Mouse (Mus musculus): Measurements from ENCODE around the gene Ncam1. TPM values are rescaled to one million over a fixed set of nuclear protein-coding genes. Genes with fewer than 3 reads are reported as not detected.
A peak's percentile ranks its signal among the peaks of the same experiment; 100 is the strongest.

The Ncam1 gene
- polyA plus RNA-seq, 1 experiment from 2014 or later, result 2.0 TPM

- no peak overlapping the region for H3K9ac ChIP-seq (replicated peaks)
- H3K4me2 ChIP-seq (ENCODE audit: low read depth, low read length), result no peak overlapping the region
- no peaks in the 10 kb centered on the region for H3K9me3 ChIP-seq (ENCODE audit: low read length)
- no peak overlapping the region for H3K4me3 ChIP-seq (ENCODE audit: low read depth, low read length)
- no peaks in the 10 kb centered on the region for H3K4me1 ChIP-seq (ENCODE audit: insufficient read depth)
- no peak for ATAC-seq
- no peak overlapping the region for H3K27ac ChIP-seq (ENCODE audit: low read depth)
- H3K36me3 ChIP-seq (replicated peaks; ENCODE audit: insufficient read depth, low read length), result no peaks in the 10 kb centered on the region
- no peaks in the 10 kb centered on the region for H3K27me3 ChIP-seq (ENCODE audit: insufficient read depth, low read length)
- WGBS (ENCODE audit: insufficient replicate concordance), result 50% methylated on average over 3 of the region's 3 CpGs
- DNase-seq, result no peak
- no peak for TF ChIP-seq CTCF (IDR thresholded peaks at IDR 0.05; ENCODE audit: low read depth)
- no peak for TF ChIP-seq EP300 (IDR thresholded peaks at IDR 0.05; ENCODE audit: low read depth)
These were observed 69.2 kb downstream of the Ncam1 start for GRCm38 (mm10) chr9:49729479-49729878.

- DNase-seq (no peak), ATAC-seq (no peak)
- H3K9me3 ChIP-seq (ENCODE audit: low read length), result no peaks in the 10 kb centered on the region
- no peaks in the 10 kb centered on the region for H3K4me1 ChIP-seq (ENCODE audit: insufficient read depth)
- no peaks in the 10 kb centered on the region for H3K36me3 ChIP-seq (replicated peaks; ENCODE audit: insufficient read depth, low read length)
- H3K27me3 ChIP-seq (ENCODE audit: insufficient read depth, low read length), result no peaks in the 10 kb centered on the region
- no peak overlapping the region for H3K4me3 ChIP-seq (ENCODE audit: low read depth, low read length)
- no peak overlapping the region for H3K9ac ChIP-seq (replicated peaks)
- WGBS (ENCODE audit: insufficient replicate concordance), result 69% methylated on average over 8 of the region's 8 CpGs
- H3K27ac ChIP-seq (ENCODE audit: low read depth), result no peak overlapping the region
- H3K4me2 ChIP-seq (ENCODE audit: low read depth, low read length), result no peak overlapping the region
- TF ChIP-seq CTCF (IDR thresholded peaks at IDR 0.05; ENCODE audit: low read depth) (no peak), EP300 (IDR thresholded peaks at IDR 0.05; ENCODE audit: low read depth) (no peak)
These were observed 70.5 kb downstream of the Ncam1 start for GRCm38 (mm10) chr9:49728211-49728610.

DNA sequence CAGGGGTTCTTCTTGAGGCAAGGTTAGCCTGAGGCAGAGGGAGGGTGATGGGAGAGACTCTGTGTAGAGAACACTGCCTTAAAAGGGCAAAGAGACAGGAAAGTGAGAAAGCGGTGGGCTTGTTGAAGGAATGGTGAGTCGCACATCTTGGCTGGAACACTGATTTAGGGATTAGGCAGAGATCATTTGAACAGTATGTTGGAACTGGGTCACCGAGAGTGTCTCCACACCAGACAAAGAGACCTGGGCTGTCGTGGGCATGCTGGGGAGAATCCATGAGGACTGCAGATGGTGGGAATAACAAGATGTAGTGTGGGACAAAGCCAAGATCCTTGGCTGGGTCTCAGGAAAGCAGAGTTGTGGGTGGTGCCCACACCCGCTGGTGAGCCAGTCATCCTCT is 76.0 kb downstream of the Ncam1 start:
- Histone ChIP-seq H3K36me3 (replicated peaks; ENCODE audit: insufficient read depth, low read length) (no peaks in the 10 kb centered on the region), H3K4me1 (ENCODE audit: insufficient read depth) (no peaks in the 10 kb centered on the region), H3K9me3 (ENCODE audit: low read length) (no peaks in the 10 kb centered on the region), H3K27me3 (ENCODE audit: insufficient read depth, low read length) (no peaks in the 10 kb centered on the region), H3K9ac (replicated peaks) (no peak overlapping the region), H3K27ac (ENCODE audit: low read depth) (no peak overlapping the region), H3K4me3 (ENCODE audit: low read depth, low read length) (no peak overlapping the region), H3K4me2 (ENCODE audit: low read depth, low read length) (no peak overlapping the region)
- TF ChIP-seq EP300 (IDR thresholded peaks at IDR 0.05; ENCODE audit: low read depth), result no peak
- TF ChIP-seq CTCF (IDR thresholded peaks at IDR 0.05; ENCODE audit: low read depth), result no peak
- 66% methylated on average over 5 of the region's 5 CpGs for WGBS (ENCODE audit: insufficient replicate concordance)
- DNase-seq (no peak), ATAC-seq (no peak)

DNA sequence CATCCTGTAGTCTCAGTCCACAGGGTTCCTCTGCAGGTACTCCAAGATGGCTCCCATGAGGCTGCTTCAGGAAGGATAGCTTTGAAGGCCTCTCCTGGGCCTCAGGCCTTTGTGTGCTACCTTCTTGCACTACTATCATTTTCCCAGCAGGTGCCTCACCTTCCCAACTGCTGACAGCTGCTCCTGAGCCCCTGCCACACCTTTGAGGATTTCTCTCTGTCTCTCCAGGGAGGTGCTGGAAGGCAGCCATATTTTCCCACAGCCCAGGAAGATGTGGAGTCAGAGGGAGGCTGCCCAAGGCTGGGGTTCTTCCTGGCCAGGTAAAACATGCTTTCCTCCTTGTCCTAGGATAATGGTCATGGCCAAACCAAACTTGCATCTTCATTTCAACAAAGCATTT is 83.6 kb downstream of the Ncam1 start:
- no peak for TF ChIP-seq EP300 (IDR thresholded peaks at IDR 0.05; ENCODE audit: low read depth)
- TF ChIP-seq CTCF (IDR thresholded peaks at IDR 0.05; ENCODE audit: low read depth), result peak; percentile 22; the same call in 1 of the 2 replicates
- Histone ChIP-seq H3K9ac (replicated peaks) (no peak overlapping the region), H3K36me3 (replicated peaks; ENCODE audit: insufficient read depth, low read length) (no peaks in the 10 kb centered on the region), H3K4me1 (ENCODE audit: insufficient read depth) (no peaks in the 10 kb centered on the region), H3K27me3 (ENCODE audit: insufficient read depth, low read length) (no peaks in the 10 kb centered on the region), H3K4me3 (ENCODE audit: low read depth, low read length) (no peak overlapping the region), H3K4me2 (ENCODE audit: low read depth, low read length) (no peak overlapping the region), H3K27ac (ENCODE audit: low read depth) (no peak overlapping the region), H3K9me3 (ENCODE audit: low read length) (no peaks in the 10 kb centered on the region)
- DNase-seq (no peak), ATAC-seq (no peak)

DNA sequence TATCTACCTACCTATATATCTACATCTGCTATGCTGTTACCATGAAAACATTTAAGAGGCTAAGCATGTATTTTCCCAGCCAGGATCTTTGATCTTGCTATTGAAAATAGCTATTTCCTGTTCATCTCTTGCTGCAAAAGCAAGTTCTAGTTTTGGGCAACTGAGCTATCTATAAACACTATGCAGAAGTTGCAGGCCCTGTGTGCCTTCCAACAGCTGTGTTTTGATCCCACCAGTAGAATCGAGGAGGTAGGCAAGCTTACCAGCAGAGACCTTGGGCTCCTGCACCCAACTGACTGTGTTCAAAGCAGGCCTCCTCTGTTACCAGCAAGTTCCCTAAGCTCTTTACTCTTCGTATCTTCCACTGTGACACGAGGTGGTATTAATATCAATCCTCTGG is 84.6 kb downstream of the Ncam1 start:
- H3K27ac ChIP-seq (ENCODE audit: low read depth), result no peak overlapping the region
- no peak for DNase-seq
- H3K4me1 ChIP-seq (ENCODE audit: insufficient read depth), result no peaks in the 10 kb centered on the region
- H3K36me3 ChIP-seq (replicated peaks; ENCODE audit: insufficient read depth, low read length), result no peaks in the 10 kb centered on the region
- H3K9me3 ChIP-seq (ENCODE audit: low read length), result no peaks in the 10 kb centered on the region
- H3K9ac ChIP-seq (replicated peaks), result no peak overlapping the region
- no peak overlapping the region for H3K4me3 ChIP-seq (ENCODE audit: low read depth, low read length)
- no peak overlapping the region for H3K4me2 ChIP-seq (ENCODE audit: low read depth, low read length)
- 63% methylated on average over 3 of the region's 3 CpGs for WGBS (ENCODE audit: insufficient replicate concordance)
- TF ChIP-seq EP300 (IDR thresholded peaks at IDR 0.05; ENCODE audit: low read depth), result no peak
- no peak for TF ChIP-seq CTCF (IDR thresholded peaks at IDR 0.05; ENCODE audit: low read depth)
- ATAC-seq, result no peak
- no peaks in the 10 kb centered on the region for H3K27me3 ChIP-seq (ENCODE audit: insufficient read depth, low read length)

DNA sequence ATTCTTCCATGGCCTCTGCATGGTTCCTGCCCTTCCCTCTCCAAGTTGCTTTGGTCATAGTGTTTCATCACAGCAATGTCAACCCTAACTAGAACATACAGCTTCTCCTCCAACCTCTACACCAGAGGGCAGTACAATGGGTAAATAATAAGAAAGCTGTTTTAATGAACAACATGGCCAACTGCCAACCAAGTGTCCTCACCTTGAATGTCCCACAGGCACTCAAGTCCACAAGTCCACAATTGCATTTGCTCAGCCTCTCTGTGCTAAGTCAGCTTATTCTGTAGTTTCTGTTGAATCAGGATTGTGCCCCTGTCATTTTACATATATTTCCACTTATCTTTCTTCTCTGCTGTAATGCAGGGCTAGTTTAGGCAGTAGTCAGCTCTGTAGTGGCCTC is 91.1 kb downstream of the Ncam1 start:
- Histone ChIP-seq H3K27ac (ENCODE audit: low read depth) (no peak overlapping the region), H3K4me2 (ENCODE audit: low read depth, low read length) (no peak overlapping the region), H3K4me1 (ENCODE audit: insufficient read depth) (no peaks in the 10 kb centered on the region), H3K9me3 (ENCODE audit: low read length) (no peaks in the 10 kb centered on the region), H3K4me3 (ENCODE audit: low read depth, low read length) (no peak overlapping the region), H3K36me3 (replicated peaks; ENCODE audit: insufficient read depth, low read length) (no peaks in the 10 kb centered on the region), H3K27me3 (ENCODE audit: insufficient read depth, low read length) (no peaks in the 10 kb centered on the region), H3K9ac (replicated peaks) (no peak overlapping the region)
- no peak for TF ChIP-seq EP300 (IDR thresholded peaks at IDR 0.05; ENCODE audit: low read depth)
- TF ChIP-seq CTCF (IDR thresholded peaks at IDR 0.05; ENCODE audit: low read depth), result no peak
- DNase-seq (no peak), ATAC-seq (no peak)

All from liver, postnatal 0 days (tissue).